ENCODE assay signal across 15 mouse cellular contexts in genomic region chr17:65929319-65929978, GRCm38 (mm10). TPM values are rescaled to one million over a fixed set of nuclear protein-coding genes. Genes with fewer than 3 reads are reported as not detected.
DNase-seq lines count a peak whose midpoint lies in the region; ATAC-seq lines count a peak whose summit lies in the region.
"Had no signal": no experiment of that assay in that cellular context is flagged by ENCODE, and none has a peak within 500 bp of the region (broad histone marks: within the 10 kb centered on the region; RNA-seq: fewer than 3 reads in every experiment).

No protein-coding gene starts in this region.

- 78% methylated on average over 22 of the region's 22 CpGs for WGBS in embryonic facial prominence, embryonic 14.5 days
- WGBS in embryonic facial prominence, embryonic 10.5 days, result 85% methylated on average over 22 of the region's 22 CpGs
- 72% methylated on average over 22 of the region's 22 CpGs for WGBS in intestine, embryonic 16.5 days

- H3K36me3 ChIP-seq in embryonic facial prominence, embryonic 14.5 days (ENCODE audit: control insufficient read depth, insufficient read depth, low read length), result peaks cover 62% of the 10 kb centered on the region
- peaks cover 77% of the 10 kb centered on the region for H3K36me3 ChIP-seq in embryonic facial prominence, embryonic 10.5 days (replicated peaks)
- H3K36me3 ChIP-seq in intestine, embryonic 16.5 days (ENCODE audit: control insufficient read depth, insufficient read depth, low read length), result peaks cover 10% of the 10 kb centered on the region; the same call in 1 of the 2 replicates

- no peak overlapping the region for H3K9ac ChIP-seq in embryonic facial prominence, embryonic 14.5 days (ENCODE audit: low read depth, low read length)
- H3K9ac ChIP-seq in intestine, embryonic 16.5 days (ENCODE audit: low read depth, low read length), result no peak overlapping the region
- H3K9ac ChIP-seq: forebrain, embryonic 13.5 days; heart, embryonic 13.5 days; liver, embryonic 15.5 days; neural tube, embryonic 12.5 days had no signal

- peak; percentile 72 for DNase-seq in embryonic facial prominence, embryonic 14.5 days (ENCODE audit: low spot score)
- no peak for DNase-seq in embryonic facial prominence, embryonic 10.5 days (ENCODE audit: low spot score)
- DNase-seq in CD4-positive, CD25-positive, alpha-beta regulatory T cell, adult 2 months (ENCODE audit: low read depth, low spot score), result peak; percentile 70
- DNase-seq in lung, postnatal 4 days, result peak; percentile 62 to 70
- DNase-seq in heart, postnatal 10 days, result no peak
- DNase-seq in kidney, postnatal 4 days, result no peak
- DNase-seq in right cerebral cortex, postnatal 10 days (ENCODE audit: low spot score in 2 of 2), result no peak
- DNase-seq: cerebellum, adult 11 months; kidney, adult 18-20 months; right cerebral cortex, postnatal 4 days had no signal

- peak; percentile 64; the same call in 1 of the 2 replicates for ATAC-seq in embryonic facial prominence, embryonic 14.5 days (ENCODE audit: low read depth)
- peak; percentile 71 for ATAC-seq in intestine, embryonic 16.5 days
- ATAC-seq: forebrain, embryonic 13.5 days had no signal

- H3K4me1 ChIP-seq in embryonic facial prominence, embryonic 14.5 days (ENCODE audit: control insufficient read depth, insufficient read depth, low read length), result peaks cover 14% of the 10 kb centered on the region
- H3K4me1 ChIP-seq in embryonic facial prominence, embryonic 10.5 days, result peaks cover 20% of the 10 kb centered on the region
- peaks cover 12% of the 10 kb centered on the region for H3K4me1 ChIP-seq in intestine, embryonic 16.5 days (ENCODE audit: control insufficient read depth, insufficient read depth, low read length)

- H3K27me3 ChIP-seq in embryonic facial prominence, embryonic 14.5 days (replicated peaks; ENCODE audit: control insufficient read depth, insufficient read depth, low read length), result no peaks in the 10 kb centered on the region
- H3K27me3 ChIP-seq in embryonic facial prominence, embryonic 10.5 days (replicated peaks; ENCODE audit: low read depth, poor library complexity, severe bottlenecking), result no peaks in the 10 kb centered on the region
- H3K27me3 ChIP-seq in intestine, embryonic 16.5 days (replicated peaks; ENCODE audit: control insufficient read depth, insufficient read depth, low read length), result no peaks in the 10 kb centered on the region
- H3K27me3 ChIP-seq: forebrain, embryonic 13.5 days; heart, embryonic 13.5 days; liver, embryonic 15.5 days; neural tube, embryonic 12.5 days had no signal

- H3K4me3 ChIP-seq in embryonic facial prominence, embryonic 14.5 days (ENCODE audit: low read depth, low read length), result no peak overlapping the region
- no peak overlapping the region for H3K4me3 ChIP-seq in embryonic facial prominence, embryonic 10.5 days
- no peak overlapping the region for H3K4me3 ChIP-seq in intestine, embryonic 16.5 days (ENCODE audit: low read length)
- H3K4me3 ChIP-seq: forebrain, embryonic 13.5 days; heart, embryonic 13.5 days; liver, embryonic 15.5 days; neural tube, embryonic 12.5 days had no signal

- H3K4me2 ChIP-seq in embryonic facial prominence, embryonic 14.5 days (ENCODE audit: low read depth, low read length), result no peak overlapping the region
- no peak overlapping the region for H3K4me2 ChIP-seq in intestine, embryonic 16.5 days (ENCODE audit: low read depth, low read length)
- H3K4me2 ChIP-seq: forebrain, embryonic 13.5 days; heart, embryonic 13.5 days; liver, embryonic 15.5 days; neural tube, embryonic 12.5 days had no signal

- H3K27ac ChIP-seq in embryonic facial prominence, embryonic 14.5 days (replicated peaks; ENCODE audit: low read depth, low read length), result no peak overlapping the region
- H3K27ac ChIP-seq in embryonic facial prominence, embryonic 10.5 days (replicated peaks), result no peak overlapping the region
- no peak overlapping the region for H3K27ac ChIP-seq in intestine, embryonic 16.5 days (ENCODE audit: low read length)
- H3K27ac ChIP-seq: forebrain, embryonic 13.5 days; heart, embryonic 13.5 days; liver, embryonic 15.5 days; neural tube, embryonic 12.5 days had no signal

- intact Hi-C loops in heart, postnatal 10 days (cut with DNase I), result no loop called here

- no peaks in the 10 kb centered on the region for H3K9me3 ChIP-seq in embryonic facial prominence, embryonic 14.5 days (ENCODE audit: control insufficient read depth, low read length)
- H3K9me3 ChIP-seq in embryonic facial prominence, embryonic 10.5 days, result no peaks in the 10 kb centered on the region
- H3K9me3 ChIP-seq in intestine, embryonic 16.5 days (ENCODE audit: control insufficient read depth, low read length), result no peaks in the 10 kb centered on the region
- H3K9me3 ChIP-seq: forebrain, embryonic 13.5 days; heart, embryonic 13.5 days; liver, embryonic 15.5 days; neural tube, embryonic 12.5 days had no signal

RNA-seq across cellular contexts. Expression of gene Twsg1, which starts 21.6 kb away (rescaled TPM):
- 144 and 157 TPM in 2 replicates for polyA plus RNA-seq in embryonic facial prominence, embryonic 14.5 days (2014; fragmentation: Nextera tagmentation; extraction: Ambion mirVana)
- polyA plus RNA-seq in embryonic facial prominence, embryonic 10.5 days (2016; fragmentation: Nextera tagmentation; extraction: Ambion mirVana), result 88.5 and 90.7 TPM in 2 replicates
- polyA plus RNA-seq in intestine, embryonic 16.5 days (2015; fragmentation: Nextera tagmentation; extraction: Ambion mirVana), result 61.7 and 63.1 TPM in 2 replicates
- total RNA-seq in heart, postnatal 10 days (2021), result 10 to 100 TPM; 67.5 to 71.5 TPM

RNA-seq across cellular contexts. Expression of gene Ralbp1, which starts 43.9 kb away (rescaled TPM):
- 88.9 and 95.6 TPM in 2 replicates for polyA plus RNA-seq in embryonic facial prominence, embryonic 14.5 days (2014; fragmentation: Nextera tagmentation; extraction: Ambion mirVana)
- polyA plus RNA-seq in embryonic facial prominence, embryonic 10.5 days (2016; fragmentation: Nextera tagmentation; extraction: Ambion mirVana), result 58.5 and 61.3 TPM in 2 replicates
- polyA plus RNA-seq in intestine, embryonic 16.5 days (2015; fragmentation: Nextera tagmentation; extraction: Ambion mirVana), result 67.5 and 71.1 TPM in 2 replicates
- 10 to 100 TPM; 30.7 to 38.1 TPM for total RNA-seq in heart, postnatal 10 days (2021)

Comparison
In these comparisons a context has a peak if more than half of its experiments do, and no peak if none do; other contexts are left out.
1. DNase-seq: peak in embryonic facial prominence, embryonic 14.5 days (single experiment), CD4-positive, CD25-positive, alpha-beta regulatory T cell, adult 2 months (single experiment) and lung, postnatal 4 days (2 of 2); none in embryonic facial prominence, embryonic 10.5 days (single experiment), heart, postnatal 10 days (0 of 2), kidney, postnatal 4 days (0 of 2) and right cerebral cortex, postnatal 10 days (0 of 2).